Mouse (Mus musculus): ENCODE results near the gene Xylt1.

Gene Xylt1

GRCm38 (mm10) chr7:117380418-117381187, at the start of gene Xylt1:
Gene Xylt1 (plus strand): TSS chr7:117380979.
- DNase-seq (ENCODE audit: extremely low spot score, low read depth, low spot score) = no peak

- no peak for DNase-seq (ENCODE audit: extremely low spot score, low read depth, low spot score)
Observed at GRCm38 (mm10) chr7:117333936-117334335, 46.8 kb upstream of the Xylt1 start.

- no peak for DNase-seq (ENCODE audit: extremely low spot score, low read depth, low spot score)
Observed at GRCm38 (mm10) chr7:117356316-117356715, 24.5 kb upstream of the Xylt1 start.

GRCm38 (mm10) chr7:117357425-117358194, 23.2 kb upstream of the Xylt1 start:
- DNase-seq (ENCODE audit: extremely low spot score, low read depth, low spot score) = no peak

- DNase-seq (ENCODE audit: extremely low spot score, low read depth, low spot score) = no peak
Observed at GRCm38 (mm10) chr7:117361281-117361680, 19.5 kb upstream of the Xylt1 start.

- no peak for DNase-seq (ENCODE audit: extremely low spot score, low read depth, low spot score)
Observed at GRCm38 (mm10) chr7:117362493-117362892, 18.3 kb upstream of the Xylt1 start.

- no peak for DNase-seq (ENCODE audit: extremely low spot score, low read depth, low spot score)
Observed at GRCm38 (mm10) chr7:117368647-117369289, 12.0 kb upstream of the Xylt1 start.

- no peak for DNase-seq (ENCODE audit: extremely low spot score, low read depth, low spot score)
Observed at GRCm38 (mm10) chr7:117369290-117369941, 11.4 kb upstream of the Xylt1 start.

GRCm38 (mm10) chr7:117375886-117376309, 4.9 kb upstream of the Xylt1 start:
- DNase-seq (ENCODE audit: extremely low spot score, low read depth, low spot score) = no peak

GRCm38 (mm10) chr7:117377138-117377537, 3.6 kb upstream of the Xylt1 start:
- DNase-seq (ENCODE audit: extremely low spot score, low read depth, low spot score) = no peak

- DNase-seq (ENCODE audit: extremely low spot score, low read depth, low spot score) = no peak
Observed at GRCm38 (mm10) chr7:117380036-117380417, 752 bp upstream of the Xylt1 start.

GRCm38 (mm10) chr7:117381188-117381981, 606 bp downstream of the Xylt1 start:
- DNase-seq (ENCODE audit: extremely low spot score, low read depth, low spot score) = no peak

- no peak for DNase-seq (ENCODE audit: extremely low spot score, low read depth, low spot score)
Observed at GRCm38 (mm10) chr7:117382006-117382405, 1.2 kb downstream of the Xylt1 start.

- no peak for DNase-seq (ENCODE audit: extremely low spot score, low read depth, low spot score)
Observed at GRCm38 (mm10) chr7:117383147-117383940, 2.6 kb downstream of the Xylt1 start.

- no peak for DNase-seq (ENCODE audit: extremely low spot score, low read depth, low spot score)
Observed at GRCm38 (mm10) chr7:117386376-117386775, 5.6 kb downstream of the Xylt1 start.

- no peak for DNase-seq (ENCODE audit: extremely low spot score, low read depth, low spot score)
Observed at GRCm38 (mm10) chr7:117388284-117388988, 7.7 kb downstream of the Xylt1 start.

- no peak for DNase-seq (ENCODE audit: extremely low spot score, low read depth, low spot score)
Observed at GRCm38 (mm10) chr7:117389048-117389447, 8.3 kb downstream of the Xylt1 start.

- no peak for DNase-seq (ENCODE audit: extremely low spot score, low read depth, low spot score)
Observed at GRCm38 (mm10) chr7:117392863-117393569, 12.2 kb downstream of the Xylt1 start.

Measured in hindlimb bud, embryonic 11.5 days (tissue).